Mouse (Mus musculus): ENCODE measurements around the gene Hnrnpll. TPM values are rescaled to one million over a fixed set of nuclear protein-coding genes. Genes with fewer than 3 reads are reported as not detected.

The Hnrnpll gene
- 130 and 132 TPM in 2 replicates for polyA plus RNA-seq (2014; fragmentation: Nextera tagmentation; extraction: Ambion mirVana)

DNA sequence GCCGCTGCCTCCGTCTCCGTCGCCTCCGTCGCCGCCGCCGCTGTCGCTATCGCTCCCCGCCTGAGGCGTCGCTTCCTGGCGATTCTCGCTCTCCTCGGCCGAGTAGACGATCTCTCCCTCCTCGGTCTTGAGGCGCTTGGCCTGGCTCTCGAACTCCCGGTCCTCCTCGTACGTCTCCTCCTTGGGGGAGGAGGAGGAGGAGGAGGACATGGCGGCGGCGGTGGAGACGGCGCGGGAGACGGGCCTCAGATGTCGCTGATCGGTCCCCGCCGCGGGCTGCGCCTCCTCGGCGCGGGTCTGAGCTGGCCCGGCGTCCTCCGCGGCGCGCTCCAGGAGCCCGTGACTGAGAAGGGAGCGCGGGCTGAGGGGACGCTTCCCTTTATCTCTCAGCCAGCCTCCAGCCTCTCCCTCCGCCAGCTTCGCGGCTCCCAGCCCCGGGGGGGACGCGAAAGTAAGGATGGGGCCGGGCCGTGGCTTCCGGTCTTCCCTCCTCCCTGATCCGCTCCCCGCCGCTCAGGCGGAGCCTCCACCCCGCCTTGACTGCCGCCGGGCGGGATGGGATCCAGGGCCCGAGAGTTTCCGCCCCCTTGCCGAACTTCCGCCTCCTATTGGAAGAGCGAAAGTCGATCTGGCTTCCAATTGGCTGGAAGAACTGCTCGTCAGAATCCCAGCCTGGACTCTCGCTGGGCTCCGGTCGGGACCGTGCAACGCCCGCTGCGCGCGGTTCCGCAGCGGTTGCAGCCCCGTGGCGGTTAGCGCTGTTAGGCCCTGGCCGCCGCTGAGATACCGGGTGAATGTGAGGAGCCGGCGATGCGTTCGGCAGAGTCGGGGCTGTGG is at the start of gene Hnrnpll:
Gene Hnrnpll, minus strand, starts transcription at position 552 of the 837 bp plus-strand sequence.
- Histone ChIP-seq H3K4me3 (ENCODE audit: low read depth, low read length) (peak within 1 kb of the TSS; percentile 99), H3K4me2 (peak within 1 kb of the TSS; percentile 86), H3K27ac (ENCODE audit: low read depth, low read length) (peak within 1 kb of the TSS; percentile 98), H3K36me3 (ENCODE audit: control insufficient read depth, insufficient read depth, low read length) (no peaks in the 10 kb centered on the region), H3K4me1 (ENCODE audit: control insufficient read depth, insufficient read depth, low read length) (peaks cover 9% of the 10 kb centered on the region), H3K9me3 (ENCODE audit: control insufficient read depth, low read length) (no peaks in the 10 kb centered on the region), H3K9ac (ENCODE audit: low read length) (peak within 1 kb of the TSS; percentile 99), H3K27me3 (ENCODE audit: control insufficient read depth, insufficient read depth, low read length) (no peaks in the 10 kb centered on the region)
- DNase-seq (ENCODE audit: low spot score, missing footprints) (peak; percentile 100), ATAC-seq (ENCODE audit: low FRiP score) (peak; percentile 98)
- WGBS: under 1% methylated on average over 86 of the region's 97 CpGs

DNA sequence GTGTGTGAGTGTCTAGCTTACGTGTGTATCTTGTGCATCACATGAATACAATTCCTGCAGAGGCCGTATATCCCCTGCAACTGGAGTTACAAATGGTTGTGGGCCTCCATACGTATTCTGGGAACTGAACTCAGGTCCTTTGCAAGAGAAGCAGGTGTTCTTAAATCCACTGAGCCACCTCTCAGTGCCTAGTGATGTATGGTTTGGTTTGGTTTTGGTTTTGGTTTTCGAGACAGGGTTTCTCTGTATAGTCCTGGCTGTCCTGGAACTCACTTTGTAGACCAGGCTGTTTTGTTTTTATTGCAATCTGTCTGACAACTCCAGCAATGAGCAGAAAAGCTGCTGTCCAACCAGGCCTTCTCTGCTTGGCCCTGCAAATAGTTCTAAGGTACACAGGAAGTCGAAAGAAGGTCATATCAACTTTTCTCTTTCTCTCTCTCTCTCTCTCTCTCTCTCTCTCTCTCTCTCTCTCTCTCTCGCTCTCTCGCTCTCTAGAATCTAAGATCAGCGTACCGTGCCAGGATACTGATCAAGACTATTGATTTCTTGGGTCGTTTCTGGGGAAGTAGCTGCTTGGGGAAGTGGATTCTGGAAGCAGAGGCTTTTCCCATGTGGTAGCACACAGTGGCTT is 43.3 kb upstream of the Hnrnpll start:
- Histone ChIP-seq H3K4me3 (ENCODE audit: low read depth, low read length) (no peak overlapping the region), H3K9me3 (ENCODE audit: control insufficient read depth, low read length) (no peaks in the 10 kb centered on the region), H3K36me3 (ENCODE audit: control insufficient read depth, insufficient read depth, low read length) (no peaks in the 10 kb centered on the region), H3K9ac (ENCODE audit: low read length) (no peak overlapping the region), H3K4me2 (no peak overlapping the region), H3K4me1 (ENCODE audit: control insufficient read depth, insufficient read depth, low read length) (no peaks in the 10 kb centered on the region), H3K27ac (ENCODE audit: low read depth, low read length) (no peak overlapping the region), H3K27me3 (ENCODE audit: control insufficient read depth, insufficient read depth, low read length) (no peaks in the 10 kb centered on the region)
- DNase-seq (ENCODE audit: low spot score, missing footprints) (no peak), ATAC-seq (ENCODE audit: low FRiP score) (no peak)
- 91% methylated on average over 10 of the region's 10 CpGs for WGBS

DNA sequence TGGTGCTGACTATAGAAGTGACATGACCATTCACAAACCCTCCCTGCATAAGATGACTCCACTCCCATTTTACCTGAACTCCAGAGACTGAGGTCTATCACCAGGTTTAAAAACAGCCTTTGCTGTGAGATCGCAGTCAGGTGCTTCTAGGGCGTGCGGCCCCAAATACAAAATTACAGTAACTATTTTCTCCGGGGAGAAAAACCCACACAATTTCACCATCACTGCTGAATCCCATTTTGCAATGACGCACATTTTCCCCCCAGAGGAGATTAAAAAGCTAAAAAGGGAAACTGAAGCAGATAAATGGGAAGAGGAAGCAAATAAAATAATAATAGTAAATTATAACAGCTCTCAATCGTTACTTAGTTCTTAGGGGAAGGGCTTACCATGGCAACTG is 37.7 kb upstream of the Hnrnpll start:
- H3K9me3 ChIP-seq (ENCODE audit: control insufficient read depth, low read length): no peaks in the 10 kb centered on the region
- no peak overlapping the region for H3K4me3 ChIP-seq (ENCODE audit: low read depth, low read length)
- no peak overlapping the region for H3K4me2 ChIP-seq
- WGBS: 91% methylated on average over 6 of the region's 6 CpGs
- no peaks in the 10 kb centered on the region for H3K27me3 ChIP-seq (ENCODE audit: control insufficient read depth, insufficient read depth, low read length)
- no peak overlapping the region for H3K9ac ChIP-seq (ENCODE audit: low read length)
- no peak for ATAC-seq (ENCODE audit: low FRiP score)
- no peaks in the 10 kb centered on the region for H3K36me3 ChIP-seq (ENCODE audit: control insufficient read depth, insufficient read depth, low read length)
- no peak overlapping the region for H3K27ac ChIP-seq (ENCODE audit: low read depth, low read length)
- peaks cover 4% of the 10 kb centered on the region for H3K4me1 ChIP-seq (ENCODE audit: control insufficient read depth, insufficient read depth, low read length)
- no peak for DNase-seq (ENCODE audit: low spot score, missing footprints)

DNA sequence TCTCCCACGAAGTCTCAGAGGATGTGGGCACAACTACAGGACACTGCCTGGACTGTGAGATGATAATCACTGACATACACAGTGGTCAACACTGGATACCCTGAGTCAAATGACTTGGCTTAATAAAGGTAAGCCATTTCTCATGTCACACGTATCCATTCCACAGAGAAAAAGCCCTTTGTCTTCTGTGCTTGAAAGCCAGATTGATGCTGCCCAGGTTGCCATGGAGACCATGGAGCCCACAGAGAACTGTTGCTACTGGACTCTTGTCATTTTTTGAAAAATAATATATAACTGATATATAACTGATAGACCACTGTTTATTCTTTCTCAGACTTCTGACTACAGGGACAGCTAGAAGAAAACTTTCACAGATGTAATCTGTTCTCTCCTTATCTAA is 35.1 kb upstream of the Hnrnpll start:
- ATAC-seq (ENCODE audit: low FRiP score) (no peak), DNase-seq (ENCODE audit: low spot score, missing footprints) (no peak)
- H3K4me3 ChIP-seq (ENCODE audit: low read depth, low read length): no peak overlapping the region
- H3K36me3 ChIP-seq (ENCODE audit: control insufficient read depth, insufficient read depth, low read length): no peaks in the 10 kb centered on the region
- H3K9me3 ChIP-seq (ENCODE audit: control insufficient read depth, low read length): no peaks in the 10 kb centered on the region
- peaks cover 4% of the 10 kb centered on the region for H3K4me1 ChIP-seq (ENCODE audit: control insufficient read depth, insufficient read depth, low read length)
- 52% methylated on average over 2 of the region's 2 CpGs for WGBS
- no peak overlapping the region for H3K27ac ChIP-seq (ENCODE audit: low read depth, low read length)
- no peak overlapping the region for H3K9ac ChIP-seq (ENCODE audit: low read length)
- no peak overlapping the region for H3K4me2 ChIP-seq
- no peaks in the 10 kb centered on the region for H3K27me3 ChIP-seq (ENCODE audit: control insufficient read depth, insufficient read depth, low read length)

DNA sequence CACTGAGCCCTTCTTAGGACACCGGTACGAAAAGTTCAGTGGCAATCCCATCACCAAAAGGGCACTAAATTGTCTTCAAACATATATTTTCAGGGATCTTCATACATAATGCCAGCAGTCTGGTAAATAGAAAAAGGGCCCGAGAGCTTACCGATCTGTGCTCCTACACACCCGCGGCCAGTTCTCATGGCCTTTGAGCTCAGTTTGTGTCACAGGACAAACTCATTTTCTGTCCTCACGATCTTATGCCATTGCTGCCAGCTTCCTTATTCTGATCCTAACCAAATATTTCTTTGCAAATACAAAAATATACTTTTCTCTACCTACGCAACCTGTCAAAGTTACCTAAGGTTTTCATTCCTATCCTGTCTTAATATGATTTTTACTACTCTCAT is 34.6 kb upstream of the Hnrnpll start:
- 90% methylated on average over 8 of the region's 8 CpGs for WGBS
- no peak overlapping the region for H3K27ac ChIP-seq (ENCODE audit: low read depth, low read length)
- H3K4me3 ChIP-seq (ENCODE audit: low read depth, low read length): no peak overlapping the region
- H3K9me3 ChIP-seq (ENCODE audit: control insufficient read depth, low read length): no peaks in the 10 kb centered on the region
- no peak for DNase-seq (ENCODE audit: low spot score, missing footprints)
- no peak for ATAC-seq (ENCODE audit: low FRiP score)
- H3K4me1 ChIP-seq (ENCODE audit: control insufficient read depth, insufficient read depth, low read length): peaks cover 4% of the 10 kb centered on the region
- H3K36me3 ChIP-seq (ENCODE audit: control insufficient read depth, insufficient read depth, low read length): no peaks in the 10 kb centered on the region
- no peak overlapping the region for H3K9ac ChIP-seq (ENCODE audit: low read length)
- H3K4me2 ChIP-seq: no peak overlapping the region
- H3K27me3 ChIP-seq (ENCODE audit: control insufficient read depth, insufficient read depth, low read length): no peaks in the 10 kb centered on the region

DNA sequence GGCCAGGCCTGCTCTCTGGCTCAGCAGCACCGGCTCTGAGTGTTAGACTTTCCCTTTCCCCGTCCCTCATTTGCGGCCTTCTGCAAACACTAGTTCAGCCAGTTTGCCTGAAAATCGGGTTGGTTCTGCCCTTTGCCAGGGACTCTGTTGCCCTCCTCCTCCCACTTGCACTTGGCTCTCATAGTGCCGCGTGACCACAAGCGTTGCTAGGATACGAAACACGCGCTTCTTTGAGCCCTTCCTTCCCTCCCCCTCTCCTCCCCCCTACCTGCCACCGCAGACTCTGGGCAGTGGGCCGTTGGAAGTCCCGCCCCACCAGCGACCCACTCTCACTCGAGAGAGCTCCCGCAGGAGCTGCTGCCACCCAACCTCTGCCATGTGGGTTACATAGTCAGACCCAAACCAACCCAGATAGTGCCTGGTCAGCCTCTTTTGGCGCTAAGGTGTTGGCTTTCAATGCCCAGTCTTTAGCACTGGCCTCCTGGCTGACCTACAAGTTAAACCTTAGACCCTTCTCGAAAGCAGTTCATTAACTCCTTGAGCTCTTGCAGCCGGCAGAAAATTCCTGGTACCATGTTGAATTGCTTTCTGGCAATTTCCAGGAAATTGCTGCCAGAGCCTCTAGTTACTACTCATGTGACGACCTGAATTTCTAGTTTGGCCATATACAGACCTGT is 34.0 kb upstream of the Hnrnpll start:
- Histone ChIP-seq H3K9me3 (ENCODE audit: control insufficient read depth, low read length) (no peaks in the 10 kb centered on the region), H3K4me1 (ENCODE audit: control insufficient read depth, insufficient read depth, low read length) (peaks cover 4% of the 10 kb centered on the region), H3K4me2 (peak overlapping the region; percentile 33), H3K27ac (ENCODE audit: low read depth, low read length) (no peak overlapping the region), H3K36me3 (ENCODE audit: control insufficient read depth, insufficient read depth, low read length) (no peaks in the 10 kb centered on the region), H3K27me3 (ENCODE audit: control insufficient read depth, insufficient read depth, low read length) (no peaks in the 10 kb centered on the region), H3K9ac (ENCODE audit: low read length) (0 out of 2 replicates have a peak overlapping the region, but pooled peaks have one; percentile 17), H3K4me3 (ENCODE audit: low read depth, low read length) (no peak overlapping the region)
- 19% methylated on average over 20 of the region's 20 CpGs for WGBS
- peak; percentile 91 for DNase-seq (ENCODE audit: low spot score, missing footprints)
- peak; percentile 94 for ATAC-seq (ENCODE audit: low FRiP score)

DNA sequence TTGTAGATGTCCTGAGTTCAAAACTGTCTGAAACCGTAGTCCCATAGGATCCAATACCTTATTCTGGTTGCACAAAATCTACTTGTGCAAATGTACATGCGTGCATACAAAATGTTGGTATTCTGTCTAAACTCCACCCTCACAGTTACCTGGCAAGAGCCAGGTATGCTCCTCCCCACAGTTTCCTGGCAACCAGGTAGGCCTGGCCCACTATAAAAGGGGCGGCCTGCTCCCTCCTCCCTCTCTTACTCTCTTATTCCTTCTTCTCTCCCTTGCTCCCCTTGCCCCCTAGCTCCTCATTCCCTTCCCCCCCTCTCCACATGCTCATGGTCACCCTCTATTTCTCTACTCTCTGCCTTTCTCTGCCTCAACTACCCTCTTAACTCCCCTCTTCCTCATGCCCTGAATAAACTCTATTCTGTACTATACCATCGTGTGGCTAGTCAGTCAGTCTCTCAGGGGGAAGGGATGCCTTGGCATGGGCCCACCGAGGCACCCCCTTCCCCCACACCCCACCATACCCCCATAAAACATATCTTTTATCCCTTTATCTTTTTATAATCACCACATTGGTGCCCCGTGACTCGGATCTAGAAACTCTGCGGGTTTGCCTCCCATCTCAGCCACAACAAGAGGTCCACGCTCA is 33.2 kb upstream of the Hnrnpll start:
- Histone ChIP-seq H3K4me1 (ENCODE audit: control insufficient read depth, insufficient read depth, low read length) (peaks cover 4% of the 10 kb centered on the region), H3K36me3 (ENCODE audit: control insufficient read depth, insufficient read depth, low read length) (no peaks in the 10 kb centered on the region), H3K27me3 (ENCODE audit: control insufficient read depth, insufficient read depth, low read length) (no peaks in the 10 kb centered on the region), H3K27ac (ENCODE audit: low read depth, low read length) (no peak overlapping the region), H3K9ac (ENCODE audit: low read length) (no peak overlapping the region), H3K9me3 (ENCODE audit: control insufficient read depth, low read length) (no peaks in the 10 kb centered on the region), H3K4me2 (peak overlapping the region; percentile 33), H3K4me3 (ENCODE audit: low read depth, low read length) (no peak overlapping the region)
- ATAC-seq (ENCODE audit: low FRiP score): peak; percentile 8; the same call in 1 of the 2 replicates
- no peak for DNase-seq (ENCODE audit: low spot score, missing footprints)
- WGBS: 84% methylated on average over 9 of the region's 9 CpGs

DNA sequence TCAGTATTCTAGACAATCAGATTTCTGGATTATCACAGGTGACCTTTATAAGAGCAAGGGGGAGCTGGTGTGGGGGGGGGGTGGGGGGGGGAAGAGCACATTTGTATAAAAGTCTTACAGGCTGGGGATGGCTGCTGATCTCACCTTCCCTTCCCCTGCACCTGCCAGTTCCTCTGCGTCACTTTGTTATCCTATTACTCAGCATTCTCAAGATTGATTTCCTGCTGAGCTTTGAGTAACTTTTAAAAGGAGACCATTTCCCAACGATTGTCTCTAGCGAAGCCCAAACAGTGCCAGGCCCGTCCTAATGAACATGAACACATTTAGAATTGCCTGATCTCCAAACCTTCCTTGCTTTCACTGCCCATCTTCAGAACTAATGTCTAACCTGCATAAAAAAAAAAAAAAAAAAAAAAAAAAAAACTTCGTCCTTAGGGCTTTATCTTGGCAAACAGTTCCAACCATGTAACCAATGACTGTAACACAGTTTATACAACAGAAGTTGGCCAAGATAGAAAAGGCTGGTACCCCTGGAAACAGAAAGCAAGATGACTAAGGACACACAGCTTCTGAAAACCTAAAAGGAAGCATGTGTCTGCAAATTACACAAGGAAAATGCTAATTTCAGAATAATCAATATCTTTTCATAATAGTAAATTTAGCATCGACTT is 29.9 kb upstream of the Hnrnpll start:
- whole genome bisulfite sequencing: 57% methylated on average over 6 of the region's 6 CpGs
- no peak for DNase-seq (ENCODE audit: low spot score, missing footprints)
- H3K9ac ChIP-seq (ENCODE audit: low read length): no peak overlapping the region
- H3K27me3 ChIP-seq (ENCODE audit: control insufficient read depth, insufficient read depth, low read length): no peaks in the 10 kb centered on the region
- no peaks in the 10 kb centered on the region for H3K36me3 ChIP-seq (ENCODE audit: control insufficient read depth, insufficient read depth, low read length)
- no peak overlapping the region for H3K4me3 ChIP-seq (ENCODE audit: low read depth, low read length)
- no peaks in the 10 kb centered on the region for H3K9me3 ChIP-seq (ENCODE audit: control insufficient read depth, low read length)
- H3K4me1 ChIP-seq (ENCODE audit: control insufficient read depth, insufficient read depth, low read length): peaks cover 4% of the 10 kb centered on the region
- H3K4me2 ChIP-seq: no peak overlapping the region
- no peak for ATAC-seq (ENCODE audit: low FRiP score)
- no peak overlapping the region for H3K27ac ChIP-seq (ENCODE audit: low read depth, low read length)

Data from midbrain, embryonic 11.5 days (tissue).